Comparison of ENCODE assay signal across 11 mouse cellular contexts in genomic region chr13:17859365-17860033, GRCm38 (mm10). TPM values are rescaled to one million over a fixed set of nuclear protein-coding genes. Genes with fewer than 3 reads are reported as not detected.
DNase-seq lines count a peak whose midpoint lies in the region; ATAC-seq lines count a peak whose summit lies in the region.
"Had no signal": no experiment of that assay in that cellular context is flagged by ENCODE, and none has a peak within 500 bp of the region (broad histone marks: within the 10 kb centered on the region; RNA-seq: fewer than 3 reads in every experiment).

No protein-coding gene starts in this region.

- DNase-seq in adrenal gland, postnatal 14 days = peak; percentile 13
- DNase-seq in adrenal gland, adult 8-10 months = no peak
- peak; percentile 41 for DNase-seq in layer of hippocampus, adult 11-12 months (ENCODE audit: low spot score)
- DNase-seq in layer of hippocampus, postnatal 25 days (ENCODE audit: extremely low spot score in 1 of 2, low spot score in 1 of 2) = no peak
- DNase-seq in layer of hippocampus, postnatal 36 days = peak; percentile 27 to 42
- DNase-seq in telencephalon, adult 2 months (ENCODE audit: low read depth, low spot score) = peak; percentile 79
- no peak for DNase-seq in cerebellum, postnatal 10 days

- ATAC-seq in activated CD4-positive, CD25-positive, alpha-beta regulatory T cell, adult 4 months = no peak
- ATAC-seq: hindbrain, embryonic 16.5 days; lung, postnatal 0 days; Patski had no signal

RNA-seq across cellular contexts. Expression of gene Cdk13, which starts 54.6 kb away (rescaled TPM):
- total RNA-seq in adrenal gland, postnatal 14 days (2021) = 51.3 and 54.2 TPM in 2 replicates
- 10 to 100 TPM; 50.4 to 69.5 (median 60.4) TPM for total RNA-seq in adrenal gland, adult 8-10 months (2022)
- total RNA-seq in layer of hippocampus, postnatal 25 days (2021) = 10 to 100 TPM; 50.0 to 67.5 TPM
- 10 to 100 TPM; 57.3 to 58.8 TPM for total RNA-seq in layer of hippocampus, postnatal 36 days (2021)
- polyA plus RNA-seq in activated CD4-positive, CD25-positive, alpha-beta regulatory T cell, adult 4 months (2017; shearing (Covaris generic)) = 10 to 100 TPM; 17.6 to 24.3 TPM

Comparison
In these comparisons a context has a peak if more than half of its experiments do, and no peak if none do; other contexts are left out.
1. DNase-seq: peak in adrenal gland, postnatal 14 days (single experiment), layer of hippocampus, adult 11-12 months (single experiment), layer of hippocampus, postnatal 36 days (2 of 2) and telencephalon, adult 2 months (single experiment); none in adrenal gland, adult 8-10 months (single experiment), layer of hippocampus, postnatal 25 days (0 of 2) and cerebellum, postnatal 10 days (0 of 2).